Mouse (Mus musculus): Measurements from ENCODE around the gene Lhx8.

DNA sequence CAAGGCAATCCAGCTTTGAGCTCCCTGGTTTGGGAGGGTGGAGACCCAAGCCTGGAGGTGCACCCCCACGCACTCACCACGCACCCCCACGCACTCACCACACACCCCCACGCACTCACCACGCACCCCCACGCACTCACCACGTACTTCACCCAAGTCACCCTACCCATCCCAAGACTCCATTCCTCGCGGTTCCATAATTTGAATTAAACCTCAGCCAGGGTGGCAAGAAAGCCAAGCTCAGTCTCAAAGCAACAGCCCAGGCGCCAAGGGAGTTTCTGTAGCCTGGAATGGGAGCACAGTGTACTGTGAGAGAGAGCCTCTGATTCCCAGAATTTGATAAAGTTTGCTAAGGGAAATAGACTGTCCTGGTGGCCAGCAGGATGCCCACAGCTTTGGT lies 4.3 kb upstream of the Lhx8 start:
- TF ChIP-seq CHD2 (IDR thresholded peaks at IDR 0.05; ENCODE audit: low read depth, low read length) (no peak), ZNF384 (IDR thresholded peaks at IDR 0.05; ENCODE audit: low read depth, low read length) (no peak)
